Mouse (Mus musculus) midbrain, embryonic 13.5 days (tissue): ENCODE measurements around the gene Fam208a. TPM values are rescaled to one million over a fixed set of nuclear protein-coding genes. Genes with fewer than 3 reads are reported as not detected.

ENCODE experiments used
- ATAC-seq: fragments of 200-750 bp; cut with Nextera tagmentation; 2 replicates; pipeline ENCODE4 v1.8.0; 2017; ENCODE audit warnings: mild to moderate bottlenecking, moderate TSS enrichment, moderate library complexity
- H3K27ac ChIP-seq: fragments of 300-500 bp; sonication (generic); 2 replicates; pipeline ENCODE4 v1.5.1; 2015; ENCODE audit warnings: inconsistent platforms, mild to moderate bottlenecking, moderate library complexity
- H3K27me3 ChIP-seq: fragments of 300-500 bp; sonication (generic); 2 replicates; pipeline ENCODE4 v1.6.1; 2015; ENCODE audit warnings: mild to moderate bottlenecking, inconsistent platforms
- H3K36me3 ChIP-seq: fragments of 300-500 bp; sonication (generic); 2 replicates; pipeline ENCODE4 v1.6.1; 2015; ENCODE audit warnings: mild to moderate bottlenecking, inconsistent platforms
- H3K4me1 ChIP-seq: fragments of 300-500 bp; sonication (generic); replicated peaks from 2 replicates; pipeline ENCODE4 v1.6.1; 2015; ENCODE audit warnings: inconsistent platforms
- H3K4me2 ChIP-seq: fragments of 300-500 bp; sonication (generic); replicated peaks from 2 replicates; pipeline ENCODE4 v1.6.1; 2015; ENCODE audit warnings: moderate library complexity, mild to moderate bottlenecking, inconsistent platforms
- H3K4me3 ChIP-seq: fragments of 300-500 bp; sonication (generic); replicated peaks from 2 replicates; pipeline ENCODE4 v1.5.1; 2015; ENCODE audit warnings: mild to moderate bottlenecking, inconsistent platforms
- H3K9ac ChIP-seq: fragments of 300-500 bp; sonication (generic); replicated peaks from 2 replicates; pipeline ENCODE4 v1.6.1; 2015; ENCODE audit warnings: mild to moderate bottlenecking, inconsistent platforms
- H3K9me3 ChIP-seq: fragments of 300-500 bp; sonication (generic); 2 replicates; pipeline ENCODE4 v1.6.1; 2016; ENCODE audit warnings: mild to moderate bottlenecking, inconsistent platforms
- whole genome bisulfite sequencing: fragments of 180-500 bp; shearing (Covaris S2); methylation state at CpG from one replicate; pipeline ENCODE4 v1.1.7; 2015; 5-methylcytosine and 5-hydroxymethylcytosine counted together
- polyA plus RNA-seq: library from polyadenylated mRNA; unstranded; fragments of >200 nt; fragmentation: Nextera tagmentation; extraction: Ambion mirVana; gene quantifications from 2 replicates; pipeline ENCODE4 v1.2.1, GENCODE M21; 2015

Fam208a gene
- polyA plus RNA-seq, 1 experiment from 2014 or later, result 19.1 TPM

- Histone ChIP-seq H3K4me3 (peak overlapping the region; percentile 74), H3K9ac (peak overlapping the region; percentile 90), H3K27ac (peak overlapping the region; percentile 99), H3K4me2 (peak overlapping the region; percentile 58), H3K36me3 (peaks cover 22% of the 10 kb centered on the region), H3K27me3 (no peaks in the 10 kb centered on the region), H3K4me1 (peaks cover 7% of the 10 kb centered on the region), H3K9me3 (peaks cover 12% of the 10 kb centered on the region; the same call in 1 of the 2 replicates)
- WGBS, result under 1% methylated on average over 70 of the region's 78 CpGs
- ATAC-seq, result peak; percentile 89
These were observed 508 bp downstream of the Fam208a start for GRCm38 (mm10) chr14:27428973-27429711.

- peaks cover 26% of the 10 kb centered on the region for H3K36me3 ChIP-seq
- H3K9me3 ChIP-seq, result peaks cover 12% of the 10 kb centered on the region; the same call in 1 of the 2 replicates
- peak overlapping the region; percentile 36 for H3K4me2 ChIP-seq
- H3K27me3 ChIP-seq, result no peaks in the 10 kb centered on the region
- H3K9ac ChIP-seq, result no peak overlapping the region
- peak overlapping the region; percentile 74 for H3K4me3 ChIP-seq
- H3K27ac ChIP-seq, result no peak overlapping the region
- ATAC-seq, result no peak
- WGBS, result 93% methylated on average over 4 of the region's 4 CpGs
- H3K4me1 ChIP-seq, result peaks cover 7% of the 10 kb centered on the region
These were observed 1.6 kb downstream of the Fam208a start for GRCm38 (mm10) chr14:27430280-27430679.

GRCm38 (mm10) chr14:27432064-27432463 is 3.4 kb downstream of the Fam208a start:
- Histone ChIP-seq H3K4me2 (no peak overlapping the region), H3K9me3 (peaks cover 12% of the 10 kb centered on the region; the same call in 1 of the 2 replicates), H3K4me3 (no peak overlapping the region), H3K27me3 (no peaks in the 10 kb centered on the region), H3K9ac (no peak overlapping the region), H3K4me1 (peaks cover 7% of the 10 kb centered on the region), H3K27ac (no peak overlapping the region), H3K36me3 (peaks cover 30% of the 10 kb centered on the region)
- ATAC-seq, result no peak
- WGBS, result 96% methylated on average over 2 of the region's 2 CpGs

GRCm38 (mm10) chr14:27436116-27436515 is 7.5 kb downstream of the Fam208a start:
- Histone ChIP-seq H3K4me3 (no peak overlapping the region), H3K4me1 (no peaks in the 10 kb centered on the region), H3K27me3 (no peaks in the 10 kb centered on the region), H3K9ac (no peak overlapping the region), H3K4me2 (no peak overlapping the region), H3K27ac (no peak overlapping the region), H3K9me3 (peaks cover 2% of the 10 kb centered on the region; the same call in 1 of the 2 replicates), H3K36me3 (peaks cover 35% of the 10 kb centered on the region)
- WGBS, result 98% methylated on average over 1 of the region's 1 CpGs
- ATAC-seq, result no peak

GRCm38 (mm10) chr14:27436826-27437225 is 8.2 kb downstream of the Fam208a start:
- no peak for ATAC-seq
- Histone ChIP-seq H3K27ac (no peak overlapping the region), H3K4me3 (no peak overlapping the region), H3K36me3 (peaks cover 32% of the 10 kb centered on the region), H3K9me3 (peaks cover 2% of the 10 kb centered on the region; the same call in 1 of the 2 replicates), H3K4me1 (no peaks in the 10 kb centered on the region), H3K9ac (no peak overlapping the region), H3K4me2 (no peak overlapping the region), H3K27me3 (no peaks in the 10 kb centered on the region)
- WGBS, result 95% methylated on average over 3 of the region's 3 CpGs

GRCm38 (mm10) chr14:27440921-27441320 is 12.3 kb downstream of the Fam208a start:
- no peak overlapping the region for H3K4me2 ChIP-seq
- no peaks in the 10 kb centered on the region for H3K9me3 ChIP-seq
- H3K9ac ChIP-seq, result no peak overlapping the region
- H3K4me3 ChIP-seq, result no peak overlapping the region
- peaks cover 36% of the 10 kb centered on the region for H3K36me3 ChIP-seq
- H3K27me3 ChIP-seq, result no peaks in the 10 kb centered on the region
- H3K27ac ChIP-seq, result no peak overlapping the region
- no peaks in the 10 kb centered on the region for H3K4me1 ChIP-seq
- ATAC-seq, result no peak

- no peak overlapping the region for H3K27ac ChIP-seq
- H3K4me2 ChIP-seq, result no peak overlapping the region
- H3K27me3 ChIP-seq, result no peaks in the 10 kb centered on the region
- ATAC-seq, result no peak
- H3K9me3 ChIP-seq, result no peaks in the 10 kb centered on the region
- no peak overlapping the region for H3K4me3 ChIP-seq
- H3K4me1 ChIP-seq, result no peaks in the 10 kb centered on the region
- H3K36me3 ChIP-seq, result peaks cover 50% of the 10 kb centered on the region
- WGBS, result 85% methylated on average over 2 of the region's 2 CpGs
- H3K9ac ChIP-seq, result no peak overlapping the region
These were observed 16.2 kb downstream of the Fam208a start for GRCm38 (mm10) chr14:27444851-27445281.

- Histone ChIP-seq H3K4me1 (no peaks in the 10 kb centered on the region), H3K9ac (no peak overlapping the region), H3K4me3 (no peak overlapping the region), H3K4me2 (no peak overlapping the region), H3K27ac (no peak overlapping the region), H3K9me3 (no peaks in the 10 kb centered on the region), H3K36me3 (peaks cover 54% of the 10 kb centered on the region), H3K27me3 (no peaks in the 10 kb centered on the region)
- 93% methylated on average over 4 of the region's 4 CpGs for WGBS
- no peak for ATAC-seq
These were observed 18.3 kb downstream of the Fam208a start for GRCm38 (mm10) chr14:27446963-27447362.

- no peaks in the 10 kb centered on the region for H3K9me3 ChIP-seq
- no peak overlapping the region for H3K27ac ChIP-seq
- no peak overlapping the region for H3K4me3 ChIP-seq
- no peak overlapping the region for H3K9ac ChIP-seq
- ATAC-seq, result no peak
- no peak overlapping the region for H3K4me2 ChIP-seq
- no peaks in the 10 kb centered on the region for H3K27me3 ChIP-seq
- 94% methylated on average over 5 of the region's 5 CpGs for WGBS
- no peaks in the 10 kb centered on the region for H3K4me1 ChIP-seq
- H3K36me3 ChIP-seq, result peaks cover 86% of the 10 kb centered on the region
These were observed 62.8 kb downstream of the Fam208a start for GRCm38 (mm10) chr14:27491399-27491798.

GRCm38 (mm10) chr14:27493516-27493915 is 64.9 kb downstream of the Fam208a start:
- peaks cover 89% of the 10 kb centered on the region for H3K36me3 ChIP-seq

GRCm38 (mm10) chr14:27501096-27501495 is 72.5 kb downstream of the Fam208a start:
- no peak overlapping the region for H3K4me3 ChIP-seq
- H3K27me3 ChIP-seq, result no peaks in the 10 kb centered on the region
- no peak overlapping the region for H3K27ac ChIP-seq
- H3K36me3 ChIP-seq, result peaks cover 47% of the 10 kb centered on the region
- 82% methylated on average over 4 of the region's 4 CpGs for WGBS
- H3K9ac ChIP-seq, result no peak overlapping the region
- H3K9me3 ChIP-seq, result no peaks in the 10 kb centered on the region
- no peak overlapping the region for H3K4me2 ChIP-seq
- H3K4me1 ChIP-seq, result no peaks in the 10 kb centered on the region
- no peak for ATAC-seq

More at GRCm38 (mm10) chr14:27493516-27493915, 64.9 kb downstream of the Fam208a start:
- Histone ChIP-seq H3K27ac (no peak overlapping the region), H3K4me2 (no peak overlapping the region), H3K9me3 (no peaks in the 10 kb centered on the region), H3K9ac (no peak overlapping the region), H3K4me1 (no peaks in the 10 kb centered on the region), H3K4me3 (no peak overlapping the region), H3K27me3 (no peaks in the 10 kb centered on the region)
- WGBS, result 88% methylated on average over 4 of the region's 4 CpGs
- no peak for ATAC-seq

- Histone ChIP-seq H3K4me3 (peak within 1 kb of the TSS; percentile 85), H3K9ac (peak within 1 kb of the TSS; percentile 82), H3K36me3 (peaks cover 7% of the 10 kb centered on the region; the same call in 1 of the 2 replicates), H3K27ac (peak within 1 kb of the TSS; percentile 82), H3K4me1 (peaks cover 16% of the 10 kb centered on the region), H3K9me3 (no peaks in the 10 kb centered on the region), H3K4me2 (peak within 1 kb of the TSS; percentile 76), H3K27me3 (no peaks in the 10 kb centered on the region)
- ATAC-seq, result peak; percentile 98
- WGBS, result under 1% methylated on average over 51 of the region's 51 CpGs
These were observed 79.4 kb downstream of the Fam208a start, which contains the start of gene Ccdc66 for GRCm38 (mm10) chr14:27507894-27508643. Gene Ccdc66, minus strand, starts transcription at chr14:27508460.
